Mouse (Mus musculus) mature B cell (primary cell): ENCODE measurements around the gene Sp9.

ENCODE experiments used
- in situ Hi-C: fragments of 300-500 bp; cut with MboI; formaldehyde crosslinking; loops from 2 replicates; pipeline ENCODE4 v1.14.3; 2019

Gene Sp9

DNA sequence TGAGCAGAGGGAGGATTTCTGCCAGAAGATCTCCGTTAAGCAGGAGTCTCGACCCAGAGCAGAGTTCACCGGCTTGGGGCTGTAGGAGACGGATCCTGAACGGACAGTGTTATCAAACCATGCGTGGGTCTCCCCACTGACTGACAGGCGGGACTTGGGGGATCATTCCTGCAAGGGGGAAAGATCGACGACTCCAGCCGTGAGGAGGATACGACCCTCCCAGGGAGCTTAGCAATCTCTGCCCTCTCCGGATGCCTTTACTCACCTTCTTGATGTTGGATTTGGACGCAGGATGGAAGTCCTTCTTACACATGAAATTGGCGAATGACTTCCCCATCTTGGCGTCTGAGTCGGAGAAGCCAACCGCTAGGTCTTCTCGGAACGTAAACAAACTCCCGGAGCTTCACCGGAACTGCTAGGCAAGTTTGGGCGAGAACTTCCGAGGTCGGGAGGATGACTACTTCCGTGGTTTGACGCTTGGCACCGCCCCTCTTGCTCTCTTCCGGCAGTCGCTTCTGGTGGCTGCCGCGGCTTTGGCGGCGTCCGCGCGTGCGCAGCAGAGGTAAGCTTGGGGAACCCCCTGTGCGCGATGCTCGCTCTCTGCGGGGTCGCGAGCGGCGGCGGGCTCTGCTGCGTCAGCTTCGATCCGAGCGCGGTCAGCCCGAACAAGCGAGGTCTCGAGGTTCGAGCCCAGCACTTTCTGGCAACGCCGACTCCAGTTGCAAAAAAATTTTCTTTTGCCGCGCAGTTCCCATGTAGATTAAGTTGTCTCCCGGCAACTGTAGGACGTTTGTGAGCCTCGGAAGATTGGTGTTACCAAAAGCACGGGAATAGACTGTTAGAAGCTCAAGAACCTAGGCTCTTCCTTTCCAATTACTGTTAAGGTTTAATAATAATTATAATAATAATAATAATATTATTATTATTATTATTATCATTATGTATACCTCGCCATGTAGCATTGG, 40.7 kb downstream of the Sp9 start, which contains the start of the genes Scrn3 and Cir1:
TSS of gene Scrn3 (plus strand) at position 450 of the 965 bp plus-strand sequence.
TSS of gene Cir1 (minus strand) at position 550 of the 965 bp plus-strand sequence.
- in situ Hi-C loops = no loop called here

DNA sequence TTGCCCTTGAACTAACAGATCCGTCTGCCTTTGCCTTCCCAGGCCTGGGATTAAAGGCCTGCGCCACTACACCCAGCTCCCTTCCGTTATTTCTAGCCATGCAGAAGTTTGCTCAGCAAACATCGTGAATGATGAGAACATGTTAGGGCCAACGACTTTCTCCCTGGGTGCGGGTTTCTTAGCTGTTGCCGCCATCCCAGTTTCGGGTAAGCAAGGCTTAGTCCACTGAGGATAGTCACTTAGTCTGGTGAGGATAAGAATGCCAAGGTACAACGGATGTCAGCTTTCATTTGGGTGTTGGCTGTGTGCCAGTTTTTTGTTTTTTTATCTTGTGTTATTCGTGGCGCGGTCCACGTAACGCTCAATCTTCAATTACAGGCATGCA, 41.4 kb downstream of the Sp9 start:
- in situ Hi-C loops = no loop called here

DNA sequence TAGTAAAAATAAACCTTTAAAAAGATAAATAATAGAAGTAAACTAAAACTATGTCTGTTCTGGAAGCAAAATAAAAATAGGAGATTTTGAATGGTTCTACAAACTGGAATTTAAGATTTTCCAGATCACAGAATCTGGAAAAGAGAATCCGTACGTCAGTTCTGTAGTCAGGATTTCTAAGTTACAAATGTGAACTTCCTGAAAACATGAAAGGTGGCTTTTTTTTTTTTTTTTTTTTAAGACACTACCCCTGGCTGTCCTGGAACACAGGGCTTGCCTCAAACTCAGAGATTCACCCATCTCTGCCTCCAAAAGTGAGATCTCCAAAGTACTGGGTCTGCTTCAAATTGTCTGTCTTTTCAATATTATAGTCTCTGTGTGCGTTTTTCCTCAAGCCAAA, 42.6 kb downstream of the Sp9 start:
- in situ Hi-C loops = no loop called here

DNA sequence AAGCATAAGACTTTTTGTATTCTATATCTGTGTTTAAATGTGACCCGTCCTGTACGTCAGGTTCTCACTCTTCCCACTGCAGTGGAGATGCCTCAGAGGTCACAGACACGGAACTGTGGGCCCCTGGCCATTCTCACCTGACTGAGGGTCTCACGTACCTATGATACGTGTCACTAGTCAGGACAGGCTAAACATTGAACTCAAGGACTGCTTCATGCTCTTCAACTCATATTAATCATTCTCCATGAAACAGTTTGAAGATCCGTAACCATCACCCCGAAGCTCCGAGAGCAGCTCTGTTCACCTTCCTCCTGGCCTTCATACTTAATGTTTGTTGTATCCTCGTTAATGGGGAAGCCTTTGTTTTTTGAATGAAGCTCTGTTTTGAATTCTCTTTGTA, 45.7 kb downstream of the Sp9 start:
- in situ Hi-C loops = no loop called here

DNA sequence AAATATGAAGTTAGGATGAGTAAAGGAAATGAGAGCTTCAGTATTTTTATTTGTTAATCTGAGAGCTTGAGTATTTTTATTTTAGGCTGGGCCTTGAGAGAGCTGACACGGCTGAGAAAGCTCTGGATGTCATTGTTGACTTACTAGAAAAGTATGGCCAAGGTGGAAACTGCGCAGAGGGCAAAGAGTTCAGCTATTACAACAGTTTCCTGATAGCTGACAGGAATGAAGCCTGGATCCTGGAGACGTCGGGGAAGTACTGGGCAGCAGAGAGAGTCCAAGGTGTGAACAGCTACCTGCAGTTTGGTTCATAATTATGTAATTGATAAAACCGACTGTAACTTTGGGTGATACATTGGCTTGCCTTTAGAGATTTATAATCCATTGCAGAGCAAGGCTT, 47.5 kb downstream of the Sp9 start:
- in situ Hi-C loops = no loop called here

DNA sequence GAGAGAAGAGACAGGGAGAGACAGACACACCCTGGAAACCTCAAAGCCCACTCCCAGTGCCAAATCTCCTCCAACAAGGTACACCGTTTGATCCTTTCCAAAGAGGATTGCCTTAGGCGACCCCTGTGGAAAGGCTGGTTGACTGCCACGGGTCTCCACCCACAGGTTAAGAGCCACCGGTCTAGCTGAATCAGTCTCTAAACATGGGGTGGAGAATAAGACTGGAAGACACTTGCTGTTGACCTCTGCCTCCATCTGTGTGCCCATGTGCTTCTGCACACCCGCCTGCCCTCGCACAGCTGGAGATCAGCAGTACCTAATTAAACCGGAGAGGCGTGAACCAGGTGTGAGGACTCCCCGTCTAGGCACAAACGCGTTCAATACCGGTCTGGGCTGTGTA, 51.3 kb downstream of the Sp9 start:
- in situ Hi-C loops = no loop called here

DNA sequence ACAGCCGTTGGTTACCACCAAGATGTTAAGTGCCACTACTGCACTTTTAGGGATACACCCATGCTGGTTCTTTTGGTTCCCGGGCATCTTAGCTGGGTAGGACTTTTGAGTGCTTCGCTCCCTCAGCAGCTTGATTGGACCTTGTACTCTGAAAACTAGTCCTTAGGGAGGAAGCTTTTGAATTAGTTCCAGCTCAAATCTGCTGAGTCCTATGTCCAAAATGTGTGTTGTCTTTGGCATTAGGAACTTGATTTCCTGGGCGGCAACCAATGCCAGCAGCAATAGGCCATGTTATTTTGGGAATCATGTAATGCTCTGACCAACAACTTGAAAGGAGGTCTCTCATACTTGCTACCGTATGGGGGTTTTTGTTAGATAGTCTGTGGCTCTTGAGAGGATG, 54.1 kb downstream of the Sp9 start:
- in situ Hi-C loops = no loop called here
